Mouse (Mus musculus): Measurements from ENCODE around the gene Lyl1.
"Not testable (repeated sequence)": the region's sequence is repeated elsewhere in the genome, so short reads cannot be mapped to it uniquely, and the experiment has no call there.

Lyl1 gene

GRCm38 (mm10) chr8:84668731-84669485, 32.3 kb upstream of the Lyl1 start:
- no peak for DNase-seq

GRCm38 (mm10) chr8:84670295-84671006, 30.8 kb upstream of the Lyl1 start:
- DNase-seq, result not testable (repeated sequence)

- no peak for DNase-seq
These were observed 24.0 kb upstream of the Lyl1 start for GRCm38 (mm10) chr8:84677305-84677704.

GRCm38 (mm10) chr8:84681476-84681875, 19.8 kb upstream of the Lyl1 start:
- DNase-seq, result no peak

- DNase-seq, result no peak
These were observed 19.0 kb upstream of the Lyl1 start for GRCm38 (mm10) chr8:84682257-84682656.

- DNase-seq, result no peak
These were observed 16.7 kb upstream of the Lyl1 start for GRCm38 (mm10) chr8:84684537-84684936.

- peak in 1 of 2 experiments; percentile 46 for DNase-seq
These were observed 14.9 kb upstream of the Lyl1 start, which contains the start of gene Trmt1 for GRCm38 (mm10) chr8:84686191-84687002. Trmt1 (plus strand) TSS chr8:84686307.

GRCm38 (mm10) chr8:84687003-84687704, 14.1 kb upstream of the Lyl1 start:
- peak; percentile 15 to 34 for DNase-seq

- DNase-seq, result peak; percentile 77 to 86
These were observed 13.6 kb upstream of the Lyl1 start, which contains the start of gene Nacc1 for GRCm38 (mm10) chr8:84687705-84688100. Nacc1 (minus strand) TSS chr8:84687862.

- DNase-seq, result peak; percentile 67 to 83
These were observed 12.0 kb upstream of the Lyl1 start for GRCm38 (mm10) chr8:84689091-84689915.

- DNase-seq, result no peak
These were observed 7.9 kb upstream of the Lyl1 start for GRCm38 (mm10) chr8:84693332-84693731.

GRCm38 (mm10) chr8:84695140-84695539, 6.1 kb upstream of the Lyl1 start:
- DNase-seq, result no peak

GRCm38 (mm10) chr8:84697166-84698130, 3.8 kb upstream of the Lyl1 start:
- peak in 1 of 2 experiments; percentile 46 for DNase-seq

- no peak for DNase-seq
These were observed 3.0 kb upstream of the Lyl1 start for GRCm38 (mm10) chr8:84698288-84698687.

GRCm38 (mm10) chr8:84698929-84699401, 2.3 kb upstream of the Lyl1 start:
- DNase-seq, result peak in 1 of 2 experiments; percentile 24

- peak; percentile 56 to 57 for DNase-seq
These were observed 1.4 kb upstream of the Lyl1 start for GRCm38 (mm10) chr8:84699861-84700322.

GRCm38 (mm10) chr8:84700526-84700925, 731 bp upstream of the Lyl1 start:
- DNase-seq, result peak in 1 of 2 experiments; percentile 25

- DNase-seq, result peak in 1 of 2 experiments; percentile 20
These were observed 1.3 kb downstream of the Lyl1 start for GRCm38 (mm10) chr8:84702561-84702960.

GRCm38 (mm10) chr8:84702963-84703465, 1.8 kb downstream of the Lyl1 start:
- DNase-seq, result peak in 1 of 2 experiments; percentile 27

All from spleen, adult 18-20 months (tissue).